Mouse (Mus musculus) spleen, adult 2 months (tissue): ENCODE data around the gene Gm35549. TPM values are rescaled to one million over a fixed set of nuclear protein-coding genes. Genes with fewer than 3 reads are reported as not detected.

Source experiments
- DNase-seq, 2 experiments: peaks; one replicate each; pipeline versions ENCODE4 v3.0.0 to v3.0.0-alpha.2; 2012 to 2021; ENCODE audit warnings: low spot score in 2 of 2, low read depth in 1 of 2
- H3K27ac ChIP-seq: fragments of 200-500 bp; 2 replicates; pipeline ENCODE4 v1.5.1; 2012; ENCODE audit warnings: low read length, inconsistent platforms; ENCODE audit not compliant: insufficient read depth
- H3K27me3 ChIP-seq: fragments of 200-500 bp; 2 replicates; pipeline ENCODE4 v1.6.1; 2012; ENCODE audit warnings: mild to moderate bottlenecking, moderate library complexity, low read length, inconsistent platforms; ENCODE audit not compliant: control insufficient read depth, insufficient read depth
- H3K36me3 ChIP-seq: fragments of 200-500 bp; 2 replicates; pipeline ENCODE4 v1.6.1; 2012; ENCODE audit warnings: mild to moderate bottlenecking, low read length, inconsistent platforms; ENCODE audit not compliant: control insufficient read depth, insufficient read depth
- H3K4me1 ChIP-seq: fragments of 200-500 bp; 2 replicates; pipeline ENCODE4 v1.6.1; 2011; ENCODE audit warnings: inconsistent platforms; ENCODE audit not compliant: control insufficient read depth, insufficient read depth, insufficient read length
- H3K4me3 ChIP-seq: fragments of 200-500 bp; 2 replicates; pipeline ENCODE4 v1.5.1; 2011; ENCODE audit warnings: mild to moderate bottlenecking, inconsistent platforms; ENCODE audit not compliant: insufficient read depth, insufficient read length; ENCODE audit errors: extremely low read depth
- CTCF ChIP-seq: fragments of 200-500 bp; IDR thresholded peaks from 2 replicates; pipeline ENCODE4 v1.5.1; 2011; ENCODE audit warnings: mild to moderate bottlenecking, inconsistent platforms; ENCODE audit not compliant: insufficient read depth, insufficient read length, insufficient replicate concordance; ENCODE audit errors: extremely low read depth
- POLR2A ChIP-seq: fragments of 200-500 bp; IDR thresholded peaks from 2 replicates; pipeline ENCODE4 v1.6.1; 2011; ENCODE audit warnings: low read depth, low read length, inconsistent platforms
- WGBS: fragments of 180-500 bp; shearing (Covaris S2); methylation state at CpG from one replicate; pipeline ENCODE4 v1.1.7; 2018; 5-methylcytosine and 5-hydroxymethylcytosine counted together
- polyA plus RNA-seq: library from polyadenylated mRNA; depleted of rRNA; stranded (reverse); fragments of >200 nt; gene quantifications from 2 replicates; pipeline ENCODE4 v1.2.3, GENCODE M21; 2012; rRNA removed

The Gm35549 gene
- not detected in 2 replicates for polyA plus RNA-seq

DNA sequence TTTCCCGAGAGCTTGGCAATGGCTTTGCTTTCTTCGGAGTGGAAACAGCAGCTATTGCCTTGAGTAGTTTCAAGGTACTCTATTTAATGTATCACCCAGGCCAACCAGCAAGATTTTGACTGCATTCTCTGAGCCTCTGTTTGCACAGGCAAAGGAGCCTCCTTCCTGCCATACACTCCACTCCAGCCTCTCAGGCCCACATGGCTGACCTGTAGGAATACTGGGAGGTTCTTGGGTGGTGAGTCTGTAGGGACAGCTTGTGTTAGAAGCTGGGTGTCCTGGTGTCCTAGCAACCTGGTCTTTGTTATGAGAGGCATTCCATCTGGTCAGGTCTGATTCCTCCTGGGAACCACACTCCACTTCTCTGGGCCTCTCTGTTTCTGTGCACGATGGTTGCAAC lies at the start of gene Gm35549:
Gene Gm35549, minus strand, starts transcription at position 276 of the 400 bp plus-strand sequence.
- no peak within 1 kb of the TSS for H3K27ac ChIP-seq
- H3K4me1 ChIP-seq: no peaks in the 10 kb centered on the region
- no peak within 1 kb of the TSS for H3K4me3 ChIP-seq
- no peaks in the 10 kb centered on the region for H3K36me3 ChIP-seq
- 87% methylated on average over 3 of the region's 3 CpGs for WGBS
- TF ChIP-seq CTCF (no peak), POLR2A (no peak)
- DNase-seq: no peak
- no peaks in the 10 kb centered on the region for H3K27me3 ChIP-seq

- H3K36me3 ChIP-seq: no peaks in the 10 kb centered on the region
- no peaks in the 10 kb centered on the region; the same call in 1 of the 2 replicates for H3K27me3 ChIP-seq
- peak; percentile 37 to 59 for DNase-seq
- TF ChIP-seq CTCF (no peak), POLR2A (peak; percentile 41; the same call in 1 of the 2 replicates)
- peak overlapping the region; percentile 84 for H3K4me3 ChIP-seq
- WGBS: 8% methylated on average over 54 of the region's 54 CpGs
- H3K4me1 ChIP-seq: no peaks in the 10 kb centered on the region; the same call in 1 of the 2 replicates
- peak overlapping the region; percentile 6; the same call in 1 of the 2 replicates for H3K27ac ChIP-seq
Observed at GRCm38 (mm10) chr9:122886372-122887179, 42.7 kb upstream of the Gm35549 start.

- H3K27me3 ChIP-seq: no peaks in the 10 kb centered on the region; the same call in 1 of the 2 replicates
- DNase-seq: no peak
- WGBS: 85% methylated on average over 3 of the region's 3 CpGs
- TF ChIP-seq POLR2A (no peak), CTCF (no peak)
- H3K4me3 ChIP-seq: peak within 1 kb of the TSS; percentile 84; the same call in 1 of the 2 replicates
- no peaks in the 10 kb centered on the region for H3K36me3 ChIP-seq
- H3K4me1 ChIP-seq: no peaks in the 10 kb centered on the region; the same call in 1 of the 2 replicates
- no peak within 1 kb of the TSS for H3K27ac ChIP-seq
Observed at GRCm38 (mm10) chr9:122885385-122885784, 41.5 kb upstream of the Gm35549 start, which contains the start of gene Zkscan7. Gene Zkscan7, plus strand, starts transcription at chr9:122885685.

DNA sequence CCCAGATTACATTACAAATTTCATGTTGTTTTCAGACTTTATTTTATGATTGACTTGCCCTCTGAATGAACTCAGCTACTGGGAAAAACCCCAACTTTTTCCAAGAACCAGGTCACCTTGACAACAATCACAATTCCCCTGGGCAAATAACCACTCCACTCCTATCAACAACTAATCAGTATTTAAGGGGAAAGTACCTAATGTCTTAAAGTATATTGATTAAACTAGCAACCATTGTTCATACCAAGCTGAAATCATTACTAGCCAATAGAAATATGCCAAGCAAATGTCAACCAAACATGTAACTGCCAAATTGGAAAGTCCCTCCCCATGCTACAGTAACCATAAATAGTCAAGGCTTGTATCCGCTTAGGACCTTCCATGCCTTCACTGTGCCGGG lies 31.3 kb upstream of the Gm35549 start:
- no peaks in the 10 kb centered on the region for H3K36me3 ChIP-seq
- H3K27ac ChIP-seq: no peak overlapping the region
- no peaks in the 10 kb centered on the region for H3K4me1 ChIP-seq
- DNase-seq: no peak
- TF ChIP-seq POLR2A (no peak), CTCF (no peak)
- H3K4me3 ChIP-seq: no peak overlapping the region
- 92% methylated on average over 2 of the region's 2 CpGs for WGBS
- H3K27me3 ChIP-seq: no peaks in the 10 kb centered on the region

GRCm38 (mm10) chr9:122874653-122875052 lies 30.8 kb upstream of the Gm35549 start:
- Histone ChIP-seq H3K27ac (no peak overlapping the region), H3K27me3 (no peaks in the 10 kb centered on the region), H3K36me3 (no peaks in the 10 kb centered on the region), H3K4me1 (no peaks in the 10 kb centered on the region), H3K4me3 (no peak overlapping the region)
- WGBS: 63% methylated on average over 1 of the region's 1 CpGs
- TF ChIP-seq POLR2A (no peak), CTCF (no peak)
- DNase-seq: no peak

DNA sequence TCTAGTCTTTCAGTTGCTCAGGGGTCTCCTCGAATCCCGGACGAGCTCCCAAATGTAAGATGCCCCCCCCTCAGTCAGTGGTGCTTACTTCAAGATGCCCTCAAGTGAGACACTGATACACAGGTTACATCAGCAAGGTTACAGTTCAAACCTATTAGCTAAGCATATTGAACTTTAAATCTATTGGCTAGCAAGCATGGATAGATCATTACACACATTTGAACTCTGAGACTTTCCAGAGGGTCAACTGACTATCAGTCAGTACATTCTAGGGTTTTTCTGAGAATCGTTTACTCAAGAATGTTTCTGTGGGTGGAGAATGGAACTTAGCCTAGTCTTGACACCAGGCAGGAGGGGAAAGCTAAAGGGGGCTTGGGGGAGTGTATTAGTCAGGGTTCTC lies 28.8 kb upstream of the Gm35549 start:
- Histone ChIP-seq H3K4me3 (no peak overlapping the region), H3K27ac (no peak overlapping the region), H3K36me3 (no peaks in the 10 kb centered on the region), H3K27me3 (no peaks in the 10 kb centered on the region), H3K4me1 (no peaks in the 10 kb centered on the region)
- WGBS: 92% methylated on average over 4 of the region's 4 CpGs
- TF ChIP-seq POLR2A: no peak
- TF ChIP-seq CTCF: no peak
- DNase-seq: no peak

- no peak for DNase-seq
- Histone ChIP-seq H3K27me3 (no peaks in the 10 kb centered on the region), H3K36me3 (peaks cover 8% of the 10 kb centered on the region), H3K4me3 (peak overlapping the region; percentile 99; the same call in 1 of the 2 replicates), H3K4me1 (peaks cover 4% of the 10 kb centered on the region; the same call in 1 of the 2 replicates), H3K27ac (no peak overlapping the region)
- no peak for TF ChIP-seq CTCF
- TF ChIP-seq POLR2A: no peak
- 86% methylated on average over 4 of the region's 4 CpGs for WGBS
Observed at GRCm38 (mm10) chr9:122866192-122866591, 22.4 kb upstream of the Gm35549 start.
